Mouse (Mus musculus) liver, embryonic 14.5 days (tissue): Measurements from ENCODE around the gene Hoxd3. TPM values are rescaled to one million over a fixed set of nuclear protein-coding genes. Genes with fewer than 3 reads are reported as not detected.

Source experiments
- ATAC-seq: fragments of 200-750 bp; cut with Nextera tagmentation; 2 replicates; pipeline ENCODE4 v1.8.0; 2017; ENCODE audit warnings: moderate number of reproducible peaks, mild to moderate bottlenecking, moderate library complexity; ENCODE audit not compliant: insufficient read depth
- DNase-seq, 3 experiments: peaks; one replicate each; pipeline ENCODE4 v3.0.0-alpha.2; 2012 to 2013; ENCODE audit warnings: low read depth in 3 of 3, low spot score in 3 of 3
- H3K27ac ChIP-seq: fragments of 300-500 bp; sonication (generic); 2 replicates; pipeline ENCODE4 v1.5.1; 2014; ENCODE audit warnings: moderate library complexity, mild to moderate bottlenecking, control low read depth, inconsistent platforms
- H3K27me3 ChIP-seq: fragments of 300-500 bp; sonication (generic); 2 replicates; pipeline ENCODE4 v1.6.1; 2014; ENCODE audit warnings: mild to moderate bottlenecking, low read length, moderate library complexity; ENCODE audit not compliant: control insufficient read depth, insufficient read depth
- H3K36me3 ChIP-seq: fragments of 300-500 bp; sonication (generic); replicated peaks from 2 replicates; pipeline ENCODE4 v1.6.1; 2014; ENCODE audit warnings: low read depth; ENCODE audit not compliant: control insufficient read depth, insufficient read depth
- H3K4me1 ChIP-seq, 2 experiments: fragments of 200-500 bp in 1 of 2; fragments of 300-500 bp in 1 of 2; sonication (generic) in 1 of 2; replicated peaks; 2 replicates each; pipeline ENCODE4 v1.6.1; 2012 to 2014; ENCODE audit warnings: antibody characterized with exemption in 1 of 2, inconsistent platforms in 1 of 2, low read length in 1 of 2; ENCODE audit not compliant: control insufficient read depth in 2 of 2, insufficient read depth in 2 of 2
- H3K4me2 ChIP-seq: fragments of 300-500 bp; sonication (generic); 2 replicates; pipeline ENCODE4 v1.6.1; 2014; ENCODE audit warnings: low read depth, mild to moderate bottlenecking, control low read depth, moderate library complexity
- H3K4me3 ChIP-seq, 2 experiments: fragments of 200-500 bp in 1 of 2; fragments of 300-500 bp in 1 of 2; sonication (generic) in 1 of 2; 2 replicates each; pipeline ENCODE4 v1.5.1; 2012 to 2014; ENCODE audit warnings: low read depth in 2 of 2, low read length in 2 of 2, mild to moderate bottlenecking in 2 of 2, control low read depth in 1 of 2, inconsistent platforms in 1 of 2, moderate library complexity in 1 of 2; ENCODE audit not compliant: insufficient read depth in 1 of 2
- H3K9ac ChIP-seq: fragments of 300-500 bp; sonication (generic); replicated peaks from 2 replicates; pipeline ENCODE4 v1.6.1; 2014; ENCODE audit warnings: mild to moderate bottlenecking, control low read depth, moderate library complexity
- H3K9me3 ChIP-seq: fragments of 300-500 bp; sonication (generic); 2 replicates; pipeline ENCODE4 v1.6.1; 2016; ENCODE audit warnings: low read length, mixed read lengths; ENCODE audit not compliant: control insufficient read depth
- CTCF ChIP-seq: IDR thresholded peaks from 2 replicates; pipeline ENCODE4 v1.5.1; 2016; ENCODE audit warnings: antibody characterized with exemption, low read depth, control low read depth
- EP300 ChIP-seq: IDR thresholded peaks from 2 replicates; pipeline ENCODE4 v1.6.1; 2016; ENCODE audit warnings: antibody characterized with exemption, low read depth
- WGBS: fragments of 180-500 bp; shearing (Covaris S2); extraction: QIAGEN DNeasy Blood & Tissue Kit; methylation state at CpG from one replicate; pipeline ENCODE4 v1.1.7; 2014; ENCODE audit not compliant: insufficient replicate concordance; 5-methylcytosine and 5-hydroxymethylcytosine counted together
- polyA plus RNA-seq, 2 experiments: library from polyadenylated mRNA; depleted of rRNA in 1 of 2; stranded (reverse) in 1 of 2; unstranded in 1 of 2; fragments of >200 nt; fragmentation: Nextera tagmentation in 1 of 2; extraction: Ambion mirVana in 1 of 2; gene quantifications; 2 replicates each; pipeline versions ENCODE4 v1.2.1 to v1.2.3; 2012 to 2014

Gene Hoxd3
- polyA plus RNA-seq, 2 experiments: 0.02 TPM; not detected in 1

DNA sequence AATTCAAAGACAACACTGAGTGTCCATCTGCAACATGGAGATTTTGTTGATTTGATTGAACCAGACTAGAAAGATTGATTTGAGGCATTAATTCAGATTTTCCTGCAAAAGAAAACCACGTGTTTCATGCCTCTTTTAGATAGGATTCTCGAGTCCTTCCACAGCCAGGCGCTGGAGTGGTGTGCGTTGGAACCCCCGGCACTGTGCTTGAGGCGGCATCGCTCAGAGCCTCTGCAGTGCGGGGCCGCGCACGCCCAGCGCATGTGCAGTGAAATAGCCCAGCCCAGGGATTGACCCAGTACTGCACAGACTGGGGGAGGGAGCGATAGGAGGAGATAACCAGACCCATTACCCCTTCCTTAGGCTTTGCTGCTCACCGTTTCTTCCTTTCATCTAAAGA is 3.2 kb downstream of the Hoxd3 start:
- DNase-seq (no peak), ATAC-seq (no peak)
- H3K4me3 ChIP-seq: no peak overlapping the region
- H3K36me3 ChIP-seq: no peaks in the 10 kb centered on the region
- H3K9me3 ChIP-seq: no peaks in the 10 kb centered on the region
- H3K27me3 ChIP-seq: peaks cover 69% of the 10 kb centered on the region
- WGBS: 2% methylated on average over 14 of the region's 14 CpGs
- no peak for TF ChIP-seq CTCF
- no peak for TF ChIP-seq EP300
- no peaks in the 10 kb centered on the region for H3K4me1 ChIP-seq
- no peak overlapping the region for H3K4me2 ChIP-seq
- H3K9ac ChIP-seq: no peak overlapping the region
- no peak overlapping the region for H3K27ac ChIP-seq

DNA sequence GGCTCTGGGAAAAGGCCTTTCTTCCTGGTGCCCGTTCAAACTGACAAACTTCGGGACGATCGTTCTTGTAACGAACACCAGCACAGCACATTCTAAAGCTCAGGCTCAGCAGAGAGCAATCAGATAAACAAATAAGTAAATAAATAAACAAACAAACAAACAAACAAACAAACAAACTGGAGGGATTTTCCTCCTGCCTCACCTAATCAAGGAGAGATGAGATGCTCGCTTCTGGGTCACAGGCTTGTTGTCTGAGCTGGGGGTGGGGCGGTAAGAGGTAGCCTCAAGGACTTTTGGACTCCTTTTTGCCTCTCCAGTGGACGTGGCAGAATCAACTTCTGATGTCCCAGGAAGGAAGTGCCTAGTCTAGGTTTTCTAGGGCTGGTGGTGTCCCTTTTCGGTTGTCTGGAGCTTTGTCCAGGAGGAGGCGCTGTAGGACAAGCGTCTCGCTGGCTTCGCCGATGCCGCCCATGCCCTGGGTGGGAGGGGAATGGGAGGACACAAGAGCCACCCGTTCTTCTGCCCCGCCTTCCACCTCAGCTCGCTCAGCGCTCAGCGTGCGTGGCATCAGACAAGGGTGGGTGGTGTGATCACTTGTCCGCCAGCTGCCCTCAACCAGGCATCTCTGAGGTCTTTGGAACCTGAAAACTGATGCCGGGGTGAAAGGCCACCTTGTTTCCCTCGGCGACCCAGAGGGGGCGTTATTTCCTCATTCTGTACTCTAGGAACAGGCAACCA is 3.9 kb downstream of the Hoxd3 start:
- H3K4me3 ChIP-seq: no peak overlapping the region
- 0 out of 2 replicates have a peak, but pooled peaks have one; percentile 28 for ATAC-seq
- no peak overlapping the region for H3K4me2 ChIP-seq
- H3K27me3 ChIP-seq: peaks cover 65% of the 10 kb centered on the region
- DNase-seq: peak in 2 of 3 experiments; percentile 29 to 30
- no peaks in the 10 kb centered on the region for H3K36me3 ChIP-seq
- no peak overlapping the region for H3K9ac ChIP-seq
- H3K4me1 ChIP-seq: no peaks in the 10 kb centered on the region
- WGBS: 2% methylated on average over 26 of the region's 26 CpGs
- no peaks in the 10 kb centered on the region for H3K9me3 ChIP-seq
- TF ChIP-seq EP300 (no peak), CTCF (peak; percentile 84)
- H3K27ac ChIP-seq: no peak overlapping the region

DNA sequence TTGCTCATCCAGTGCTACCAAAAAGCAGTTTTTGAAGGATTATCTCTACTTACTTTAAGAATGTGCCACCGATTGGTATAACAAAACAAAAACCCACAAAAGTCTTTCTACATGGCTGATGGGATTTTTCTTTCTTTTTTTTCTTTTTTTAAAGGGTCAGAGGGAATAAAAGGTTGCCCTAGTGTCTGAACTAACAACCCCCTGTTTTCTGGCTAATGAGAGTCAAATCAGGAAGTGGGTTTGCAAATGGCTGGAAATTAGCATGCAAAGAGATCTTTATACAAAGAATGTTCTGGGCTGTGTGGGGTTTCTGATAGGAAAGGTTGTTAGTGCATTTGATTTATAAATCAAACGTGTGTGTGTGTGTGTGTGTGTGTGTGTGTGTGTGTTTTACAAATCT is 8.7 kb downstream of the Hoxd3 start:
- no peaks in the 10 kb centered on the region for H3K4me1 ChIP-seq
- H3K27me3 ChIP-seq: peaks cover 59% of the 10 kb centered on the region
- H3K4me3 ChIP-seq: no peak overlapping the region
- TF ChIP-seq CTCF (no peak), EP300 (no peak)
- no peak overlapping the region for H3K9ac ChIP-seq
- ATAC-seq: no peak
- no peaks in the 10 kb centered on the region for H3K36me3 ChIP-seq
- WGBS: 2% methylated on average over 2 of the region's 2 CpGs
- no peak for DNase-seq
- no peak overlapping the region for H3K27ac ChIP-seq
- no peak overlapping the region for H3K4me2 ChIP-seq
- H3K9me3 ChIP-seq: no peaks in the 10 kb centered on the region

DNA sequence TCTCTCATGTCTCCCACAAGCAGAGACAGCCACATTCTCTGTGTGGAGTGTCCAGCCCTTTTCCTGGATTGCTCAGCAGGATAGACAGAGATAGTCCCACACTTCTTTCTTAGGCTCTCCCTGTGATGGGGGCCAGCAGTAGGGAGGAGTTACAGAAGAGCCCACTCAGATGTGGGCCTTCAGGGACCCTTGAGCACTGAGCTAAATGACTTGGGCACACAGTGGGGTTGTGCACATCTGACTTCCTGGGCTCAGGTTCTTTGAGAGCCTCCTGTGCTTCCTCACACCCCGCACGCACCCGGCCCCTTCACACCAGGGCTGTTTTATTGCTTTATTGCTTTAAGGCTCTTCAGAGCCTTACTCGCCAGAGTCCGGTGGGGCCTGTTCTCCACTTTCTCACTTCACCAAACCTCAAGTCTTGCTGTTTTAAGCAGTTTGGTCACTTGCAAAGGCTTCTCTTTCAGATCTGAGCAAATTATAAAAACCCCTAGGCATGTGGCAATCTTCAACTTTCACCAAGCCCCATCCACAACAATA is 9.3 kb downstream of the Hoxd3 start:
- H3K36me3 ChIP-seq: no peaks in the 10 kb centered on the region
- H3K4me1 ChIP-seq: no peaks in the 10 kb centered on the region
- ATAC-seq (no peak), DNase-seq (no peak)
- H3K9ac ChIP-seq: no peak overlapping the region
- no peaks in the 10 kb centered on the region for H3K9me3 ChIP-seq
- peaks cover 59% of the 10 kb centered on the region for H3K27me3 ChIP-seq
- 49% methylated on average over 5 of the region's 5 CpGs for WGBS
- H3K27ac ChIP-seq: no peak overlapping the region
- H3K4me3 ChIP-seq: no peak overlapping the region
- no peak overlapping the region for H3K4me2 ChIP-seq
- TF ChIP-seq CTCF: no peak

DNA sequence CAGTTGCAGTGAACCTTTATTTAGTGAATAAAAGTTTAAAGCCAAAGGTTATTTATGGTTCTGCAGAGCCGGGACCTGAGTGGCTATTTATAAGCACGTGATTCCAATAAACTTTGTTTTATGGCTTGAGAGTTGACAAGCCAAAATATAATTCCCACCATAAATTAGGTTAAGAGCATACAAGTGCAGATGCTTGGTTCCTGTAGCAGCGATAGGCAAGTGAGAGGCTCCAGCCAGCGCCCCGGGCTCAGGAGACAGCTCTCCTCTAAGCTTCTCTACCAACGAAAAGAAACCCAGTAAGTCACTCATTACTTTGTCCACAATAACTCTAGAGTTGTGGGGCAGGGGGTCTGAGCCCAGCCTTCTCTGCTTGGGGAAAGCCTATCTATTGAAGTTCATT is 10.2 kb downstream of the Hoxd3 start:
- no peak for ATAC-seq
- Histone ChIP-seq H3K27me3 (peaks cover 64% of the 10 kb centered on the region), H3K4me2 (no peak overlapping the region), H3K4me1 (no peaks in the 10 kb centered on the region), H3K9me3 (no peaks in the 10 kb centered on the region), H3K27ac (no peak overlapping the region), H3K36me3 (no peaks in the 10 kb centered on the region), H3K9ac (no peak overlapping the region), H3K4me3 (no peak overlapping the region)
- TF ChIP-seq CTCF (no peak), EP300 (no peak)
- 23% methylated on average over 6 of the region's 6 CpGs for WGBS
- no peak for DNase-seq
